Mouse (Mus musculus) ES-E14 (cell line): ENCODE results near the gene Rbm47.

ENCODE experiments used
- MAFK ChIP-seq: IDR thresholded peaks from 2 replicates; pipeline ENCODE4 v1.6.1; 2014; ENCODE audit warnings: mild to moderate bottlenecking, low read depth, low read length, inconsistent platforms; ENCODE audit not compliant: insufficient read depth
- ZC3H11A ChIP-seq: IDR thresholded peaks from 2 replicates; pipeline ENCODE4 v1.6.1; 2012; ENCODE audit warnings: low read depth, mild to moderate bottlenecking, inconsistent platforms, low read length, borderline replicate concordance
- ZNF384 ChIP-seq: IDR thresholded peaks from 2 replicates; pipeline ENCODE4 v1.6.1; 2012; ENCODE audit warnings: low read depth, low read length, inconsistent platforms

DNA sequence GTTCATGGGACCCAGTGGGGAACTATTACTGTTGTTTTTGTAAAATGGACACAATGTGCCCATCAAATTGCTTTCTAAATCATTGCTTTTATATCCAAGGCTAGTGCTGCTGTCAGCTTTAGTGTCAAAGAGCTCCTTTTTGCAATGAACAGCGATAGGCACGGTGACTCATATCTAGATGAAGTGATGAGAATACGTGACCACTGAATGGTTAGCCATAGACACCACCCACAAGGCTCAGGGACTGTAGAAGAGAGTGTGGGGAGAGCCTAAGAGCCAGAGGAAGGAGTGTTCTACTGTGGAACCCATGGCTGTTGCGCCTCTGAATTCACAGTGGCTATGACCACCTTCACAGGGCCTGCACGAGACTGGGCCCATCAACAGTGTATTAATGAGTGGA is 186.5 kb downstream of the Rbm47 start:
- TF ChIP-seq MAFK (no peak), ZC3H11A (no peak), ZNF384 (no peak)
